Mouse (Mus musculus) skeletal muscle tissue, postnatal 0 days (tissue): ENCODE measurements around the gene Fbp1. TPM values are rescaled to one million over a fixed set of nuclear protein-coding genes. Genes with fewer than 3 reads are reported as not detected.

Experiments
- polyA plus RNA-seq: library from polyadenylated mRNA; unstranded; fragments of >200 nt; fragmentation: Nextera tagmentation; extraction: Ambion mirVana; gene quantifications from 2 replicates; pipeline ENCODE4 v1.2.1, GENCODE M21; 2015

The Fbp1 gene
- 2.1 and 3.6 TPM in 2 replicates for polyA plus RNA-seq

DNA sequence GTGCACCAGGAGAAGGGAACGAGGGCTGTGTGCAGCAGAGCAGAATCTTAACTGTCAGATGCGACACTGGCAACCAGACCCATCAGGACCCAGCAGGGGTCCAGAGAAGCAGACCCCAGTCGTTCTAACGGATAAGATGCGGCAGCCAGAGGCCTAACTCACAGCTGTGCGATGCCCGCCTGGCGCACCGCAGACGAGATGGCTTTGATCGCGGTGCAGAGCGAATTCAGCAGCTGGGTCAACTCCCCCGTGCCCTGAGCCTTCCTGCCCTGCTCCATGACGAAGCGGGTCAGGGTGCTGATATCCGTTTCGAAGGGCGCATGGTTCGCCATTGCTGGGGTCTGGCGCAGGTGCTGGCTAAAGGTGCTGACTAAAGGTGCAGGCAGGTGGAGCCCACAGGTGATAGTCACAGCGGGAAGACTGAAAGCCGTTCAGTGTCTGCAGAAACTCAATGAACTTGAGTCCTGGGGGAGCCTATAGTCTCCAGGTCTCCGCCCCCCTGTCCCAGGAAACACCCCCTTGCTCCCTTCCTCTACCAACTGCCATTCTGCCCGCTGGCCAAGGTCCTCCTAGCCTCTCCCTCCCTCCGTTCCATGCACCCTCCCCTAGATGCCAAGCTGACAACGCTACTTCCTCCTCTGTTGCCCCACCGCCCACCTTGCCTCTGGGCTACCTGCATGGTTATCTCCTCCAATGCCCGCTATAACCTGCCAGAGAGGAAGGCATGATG, at the start of gene Fbp1:
TSS of gene Fbp1 (minus strand) at position 571 of the 730 bp plus-strand sequence.

DNA sequence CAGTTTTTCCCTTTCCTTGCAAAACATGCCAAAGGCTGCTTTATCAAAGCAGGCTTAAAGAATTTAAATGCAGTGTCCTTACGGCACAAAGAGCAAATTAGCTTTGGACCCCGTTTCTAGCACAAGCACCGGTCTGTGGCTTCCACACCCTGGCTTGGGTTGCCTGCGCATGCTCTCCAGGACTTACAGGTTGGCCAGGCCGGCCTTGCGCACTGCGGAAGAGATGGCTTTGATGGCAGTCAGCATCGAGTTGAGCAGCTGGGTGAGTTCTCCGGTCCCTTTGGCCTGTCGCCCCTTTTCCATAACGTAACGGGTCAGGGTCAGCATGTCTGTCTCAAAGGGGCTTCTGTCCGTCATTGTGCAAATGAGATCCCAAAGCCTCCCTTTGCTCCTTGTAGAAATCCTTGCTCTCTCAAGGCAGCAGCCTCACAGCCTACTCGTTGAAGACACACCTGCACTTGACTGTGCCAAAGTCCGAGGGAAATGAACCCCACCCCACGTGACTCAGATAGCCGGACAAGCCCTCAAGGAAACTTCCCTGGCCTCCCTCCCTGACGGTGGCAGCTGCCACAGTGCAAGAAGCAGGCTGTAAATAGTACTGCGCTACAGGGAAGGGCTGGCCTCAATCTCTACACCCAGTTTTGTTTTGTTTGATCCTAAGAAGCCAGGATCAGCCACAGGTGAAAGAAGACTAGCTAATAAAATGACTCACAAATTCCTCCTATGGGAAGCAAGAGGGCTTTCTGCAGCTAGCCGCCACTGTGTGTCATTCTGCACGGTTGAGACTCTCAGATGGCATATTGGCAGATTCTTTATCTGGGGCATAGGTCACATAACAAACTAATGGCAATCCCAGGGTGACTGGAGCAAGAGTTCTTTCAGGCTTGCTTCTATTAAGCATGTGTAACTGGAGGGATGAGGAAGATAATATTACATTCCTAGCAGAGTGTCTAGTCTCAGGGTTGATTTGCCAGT, 29.9 kb downstream of the Fbp1 start, which contains the start of gene Fbp2:
TSS of gene Fbp2 (minus strand) at position 482 of the 975 bp plus-strand sequence.

Other genes starting within 250 kb of the Fbp1 start
- 7.3 and 8.4 TPM in 2 replicates for gene Platr25, start 127.6 kb downstream of the Fbp1 start, polyA plus RNA-seq
- 2.2 TPM in 2 replicates for gene Gm5141, start 102.5 kb downstream of the Fbp1 start, polyA plus RNA-seq
- 147 and 165 TPM in 2 replicates for gene Fbp2, start 29.9 kb downstream of the Fbp1 start, polyA plus RNA-seq
- 106 TPM in 2 replicates for gene 2010111I01Rik, start 76.6 kb upstream of the Fbp1 start, polyA plus RNA-seq